Mouse (Mus musculus): ENCODE data around the gene Lsamp. TPM values are rescaled to one million over a fixed set of nuclear protein-coding genes. Genes with fewer than 3 reads are reported as not detected.

The Lsamp gene
- total RNA-seq (2014; rRNA removed; ENCODE audit: low replicate concordance) (0.95 and 1.2 TPM in 2 replicates), polyA plus RNA-seq (2015; fragmentation: Nextera tagmentation; extraction: Ambion mirVana) (0.60 and 0.61 TPM in 2 replicates)

- peak; percentile 39 for DNase-seq (ENCODE audit: low spot score)
- peak; percentile 67 for ATAC-seq (ENCODE audit: insufficient read depth, low read depth)
- Histone ChIP-seq H3K9me3 (replicated peaks; ENCODE audit: control insufficient read depth, low read length) (no peaks in the 10 kb centered on the region), H3K27ac (ENCODE audit: low read depth) (no peak within 1 kb of the TSS), H3K36me3 (replicated peaks; ENCODE audit: control insufficient read depth, insufficient read depth, low read length) (no peaks in the 10 kb centered on the region), H3K4me1 (ENCODE audit: control insufficient read depth, insufficient read depth) (peaks cover 4% of the 10 kb centered on the region; the same call in 1 of the 2 replicates), H3K4me2 (ENCODE audit: low read depth, low read length) (peak within 1 kb of the TSS; percentile 63), H3K9ac (replicated peaks; ENCODE audit: low read depth, low read length) (no peak within 1 kb of the TSS), H3K27me3 (ENCODE audit: control insufficient read depth, insufficient read depth, low read length) (no peaks in the 10 kb centered on the region), H3K4me3 (ENCODE audit: low read depth, low read length) (peak within 1 kb of the TSS; percentile 36)
- under 1% methylated on average over 24 of the region's 24 CpGs for WGBS
- peak; percentile 40; the same call in 1 of the 2 replicates for TF ChIP-seq CTCF (IDR thresholded peaks at IDR 0.05; ENCODE audit: low read depth)
- no peak for TF ChIP-seq EP300 (IDR thresholded peaks at IDR 0.05; ENCODE audit: low read depth)
These were observed at the start of gene Lsamp for GRCm38 (mm10) chr16:39984205-39984634. TSS of gene Lsamp (plus strand) at chr16:39984361.

GRCm38 (mm10) chr16:39957686-39958085, 26.5 kb upstream of the Lsamp start:
- H3K4me2 ChIP-seq (ENCODE audit: low read depth, low read length) = no peak overlapping the region
- H3K27me3 ChIP-seq (ENCODE audit: control insufficient read depth, insufficient read depth, low read length) = no peaks in the 10 kb centered on the region
- no peaks in the 10 kb centered on the region for H3K36me3 ChIP-seq (replicated peaks; ENCODE audit: control insufficient read depth, insufficient read depth, low read length)
- no peak overlapping the region for H3K27ac ChIP-seq (ENCODE audit: low read depth)
- no peak overlapping the region for H3K9ac ChIP-seq (replicated peaks; ENCODE audit: low read depth, low read length)
- DNase-seq (ENCODE audit: low spot score) = no peak
- 86% methylated on average over 2 of the region's 2 CpGs for WGBS
- H3K4me3 ChIP-seq (ENCODE audit: low read depth, low read length) = no peak overlapping the region
- TF ChIP-seq CTCF (IDR thresholded peaks at IDR 0.05; ENCODE audit: low read depth) = no peak
- TF ChIP-seq EP300 (IDR thresholded peaks at IDR 0.05; ENCODE audit: low read depth) = no peak
- H3K9me3 ChIP-seq (replicated peaks; ENCODE audit: control insufficient read depth, low read length) = no peaks in the 10 kb centered on the region
- H3K4me1 ChIP-seq (ENCODE audit: control insufficient read depth, insufficient read depth) = no peaks in the 10 kb centered on the region
- ATAC-seq (ENCODE audit: insufficient read depth, low read depth) = no peak

- H3K4me2 ChIP-seq (ENCODE audit: low read depth, low read length) = no peak overlapping the region
- H3K27ac ChIP-seq (ENCODE audit: low read depth) = no peak overlapping the region
- H3K9me3 ChIP-seq (replicated peaks; ENCODE audit: control insufficient read depth, low read length) = no peaks in the 10 kb centered on the region
- H3K9ac ChIP-seq (replicated peaks; ENCODE audit: low read depth, low read length) = no peak overlapping the region
- no peaks in the 10 kb centered on the region for H3K4me1 ChIP-seq (ENCODE audit: control insufficient read depth, insufficient read depth)
- 36% methylated on average over 1 of the region's 1 CpGs for WGBS
- DNase-seq (ENCODE audit: low spot score) = no peak
- TF ChIP-seq EP300 (IDR thresholded peaks at IDR 0.05; ENCODE audit: low read depth) = no peak
- TF ChIP-seq CTCF (IDR thresholded peaks at IDR 0.05; ENCODE audit: low read depth) = no peak
- no peaks in the 10 kb centered on the region for H3K27me3 ChIP-seq (ENCODE audit: control insufficient read depth, insufficient read depth, low read length)
- no peak for ATAC-seq (ENCODE audit: insufficient read depth, low read depth)
- H3K36me3 ChIP-seq (replicated peaks; ENCODE audit: control insufficient read depth, insufficient read depth, low read length) = no peaks in the 10 kb centered on the region
- H3K4me3 ChIP-seq (ENCODE audit: low read depth, low read length) = no peak overlapping the region
These were observed 11.4 kb upstream of the Lsamp start for GRCm38 (mm10) chr16:39972712-39973111.

DNA sequence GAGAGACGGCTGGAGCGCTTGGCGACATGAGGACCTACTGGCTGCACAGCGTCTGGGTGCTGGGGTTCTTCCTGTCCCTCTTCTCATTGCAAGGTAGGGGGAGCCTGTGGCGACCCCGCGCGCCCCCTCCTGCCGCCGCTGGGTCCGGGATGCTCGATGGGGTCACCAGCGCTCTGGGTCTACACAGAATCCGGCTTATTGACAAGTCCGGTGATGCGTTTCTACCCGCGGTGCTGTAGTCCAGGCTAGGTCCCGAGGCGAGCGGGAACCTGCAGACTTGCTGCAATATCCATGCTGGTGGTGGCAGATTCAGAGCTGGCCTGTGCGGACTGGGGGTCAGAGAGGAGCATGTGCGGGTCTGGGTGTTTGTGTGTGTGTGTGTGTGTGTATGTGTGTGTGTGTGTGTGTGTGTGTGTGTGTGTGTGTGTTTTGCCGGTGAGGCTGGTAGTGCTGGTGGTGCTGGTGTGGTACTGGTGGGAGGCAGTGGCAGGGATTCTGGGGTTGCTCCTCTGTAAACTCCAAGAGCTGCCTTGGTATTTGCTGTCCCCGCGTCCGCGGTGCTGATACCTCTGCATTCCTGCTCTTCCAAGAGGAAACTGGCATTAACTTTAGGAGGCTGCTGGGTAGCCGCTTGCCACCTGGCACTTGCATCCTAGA, 602 bp downstream of the Lsamp start:
- Histone ChIP-seq H3K27ac (ENCODE audit: low read depth) (no peak overlapping the region), H3K4me2 (ENCODE audit: low read depth, low read length) (peak overlapping the region; percentile 63), H3K9ac (replicated peaks; ENCODE audit: low read depth, low read length) (no peak overlapping the region), H3K9me3 (replicated peaks; ENCODE audit: control insufficient read depth, low read length) (no peaks in the 10 kb centered on the region), H3K36me3 (replicated peaks; ENCODE audit: control insufficient read depth, insufficient read depth, low read length) (no peaks in the 10 kb centered on the region), H3K4me3 (ENCODE audit: low read depth, low read length) (peak overlapping the region; percentile 36), H3K27me3 (ENCODE audit: control insufficient read depth, insufficient read depth, low read length) (no peaks in the 10 kb centered on the region), H3K4me1 (ENCODE audit: control insufficient read depth, insufficient read depth) (peaks cover 4% of the 10 kb centered on the region; the same call in 1 of the 2 replicates)
- 2% methylated on average over 29 of the region's 29 CpGs for WGBS
- TF ChIP-seq EP300 (IDR thresholded peaks at IDR 0.05; ENCODE audit: low read depth) = no peak
- TF ChIP-seq CTCF (IDR thresholded peaks at IDR 0.05; ENCODE audit: low read depth) = no peak
- DNase-seq (ENCODE audit: low spot score) (no peak), ATAC-seq (ENCODE audit: insufficient read depth, low read depth) (no peak)

GRCm38 (mm10) chr16:39988466-39988865, 4.3 kb downstream of the Lsamp start:
- 52% methylated on average over 2 of the region's 2 CpGs for WGBS
- H3K4me1 ChIP-seq (ENCODE audit: control insufficient read depth, insufficient read depth) = peaks cover 4% of the 10 kb centered on the region; the same call in 1 of the 2 replicates
- H3K27me3 ChIP-seq (ENCODE audit: control insufficient read depth, insufficient read depth, low read length) = no peaks in the 10 kb centered on the region
- H3K4me2 ChIP-seq (ENCODE audit: low read depth, low read length) = no peak overlapping the region
- no peak for ATAC-seq (ENCODE audit: insufficient read depth, low read depth)
- TF ChIP-seq CTCF (IDR thresholded peaks at IDR 0.05; ENCODE audit: low read depth) = no peak
- no peak for TF ChIP-seq EP300 (IDR thresholded peaks at IDR 0.05; ENCODE audit: low read depth)
- H3K9ac ChIP-seq (replicated peaks; ENCODE audit: low read depth, low read length) = no peak overlapping the region
- no peak overlapping the region for H3K4me3 ChIP-seq (ENCODE audit: low read depth, low read length)
- H3K36me3 ChIP-seq (replicated peaks; ENCODE audit: control insufficient read depth, insufficient read depth, low read length) = no peaks in the 10 kb centered on the region
- no peaks in the 10 kb centered on the region for H3K9me3 ChIP-seq (replicated peaks; ENCODE audit: control insufficient read depth, low read length)
- H3K27ac ChIP-seq (ENCODE audit: low read depth) = no peak overlapping the region
- no peak for DNase-seq (ENCODE audit: low spot score)
